Mouse (Mus musculus) hindbrain, embryonic 13.5 days (tissue): ENCODE measurements at regions not wholly inside any gene's neighbourhood (a gene's known extent, or its start where the extent isn't known, plus 50 kb on each side); places are given as distances from the start of the nearest gene placed in this dataset.
A peak's percentile ranks its signal among the peaks of the same experiment; 100 is the strongest.

ENCODE experiments used
- ATAC-seq: fragments of 200-750 bp; cut with Nextera tagmentation; 2 replicates; pipeline ENCODE4 v1.8.0; 2017; ENCODE audit warnings: moderate TSS enrichment; ENCODE audit not compliant: low FRiP score
- H3K27ac ChIP-seq: fragments of 300-500 bp; sonication (generic); 2 replicates; pipeline ENCODE4 v1.5.1; 2015; ENCODE audit warnings: inconsistent platforms, mild to moderate bottlenecking, moderate library complexity
- H3K27me3 ChIP-seq: fragments of 300-500 bp; sonication (generic); 2 replicates; pipeline ENCODE4 v1.6.1; 2015; ENCODE audit warnings: mild to moderate bottlenecking, inconsistent platforms
- H3K36me3 ChIP-seq: fragments of 300-500 bp; sonication (generic); 2 replicates; pipeline ENCODE4 v1.6.1; 2015; ENCODE audit warnings: mild to moderate bottlenecking, inconsistent platforms
- H3K4me1 ChIP-seq: fragments of 300-500 bp; sonication (generic); replicated peaks from 2 replicates; pipeline ENCODE4 v1.6.1; 2015; ENCODE audit warnings: inconsistent platforms
- H3K4me2 ChIP-seq: fragments of 300-500 bp; sonication (generic); 2 replicates; pipeline ENCODE4 v1.6.1; 2015; ENCODE audit warnings: inconsistent platforms, mild to moderate bottlenecking, moderate library complexity
- H3K4me3 ChIP-seq: fragments of 300-500 bp; sonication (generic); 2 replicates; pipeline ENCODE4 v1.5.1; 2015; ENCODE audit warnings: mild to moderate bottlenecking, inconsistent platforms
- H3K9ac ChIP-seq: fragments of 300-500 bp; sonication (generic); 2 replicates; pipeline ENCODE4 v1.6.1; 2015; ENCODE audit warnings: mild to moderate bottlenecking, inconsistent platforms
- H3K9me3 ChIP-seq: fragments of 300-500 bp; sonication (generic); 2 replicates; pipeline ENCODE4 v1.6.1; 2016; ENCODE audit warnings: inconsistent platforms
- WGBS: fragments of 180-500 bp; shearing (Covaris S2); methylation state at CpG from one replicate; pipeline ENCODE4 v1.1.7; 2015; 5-methylcytosine and 5-hydroxymethylcytosine counted together

GRCm38 (mm10) chr7:69493062-69493930 lies 744.3 kb upstream of the Arrdc4 start:
- WGBS: 36% methylated on average over 18 of the region's 18 CpGs
- no peak for ATAC-seq
- peak overlapping the region; percentile 22 for H3K4me3 ChIP-seq
- H3K4me1 ChIP-seq: peaks cover 8% of the 10 kb centered on the region; the same call in 1 of the 2 replicates
- H3K9ac ChIP-seq: peak overlapping the region; percentile 46; the same call in 1 of the 2 replicates
- no peaks in the 10 kb centered on the region for H3K36me3 ChIP-seq
- peak overlapping the region; percentile 40; the same call in 1 of the 2 replicates for H3K27ac ChIP-seq
- H3K4me2 ChIP-seq: peak overlapping the region; percentile 48
- peaks cover 14% of the 10 kb centered on the region; the same call in 1 of the 2 replicates for H3K27me3 ChIP-seq
- no peaks in the 10 kb centered on the region for H3K9me3 ChIP-seq

GRCm38 (mm10) chr7:69490566-69491466 lies 741.8 kb upstream of the Arrdc4 start:
- no peak overlapping the region for H3K9ac ChIP-seq
- H3K4me3 ChIP-seq: no peak overlapping the region
- H3K36me3 ChIP-seq: no peaks in the 10 kb centered on the region
- H3K4me2 ChIP-seq: peak overlapping the region; percentile 25; the same call in 1 of the 2 replicates
- ATAC-seq: peak; percentile 90
- peaks cover 8% of the 10 kb centered on the region; the same call in 1 of the 2 replicates for H3K4me1 ChIP-seq
- no peak overlapping the region for H3K27ac ChIP-seq
- H3K27me3 ChIP-seq: peaks cover 11% of the 10 kb centered on the region; the same call in 1 of the 2 replicates
- no peaks in the 10 kb centered on the region for H3K9me3 ChIP-seq
- WGBS: 36% methylated on average over 16 of the region's 16 CpGs

GRCm38 (mm10) chr7:69488630-69489029 lies 739.6 kb upstream of the Arrdc4 start:
- Histone ChIP-seq H3K4me2 (no peak overlapping the region), H3K36me3 (no peaks in the 10 kb centered on the region), H3K27me3 (peaks cover 11% of the 10 kb centered on the region; the same call in 1 of the 2 replicates), H3K9me3 (no peaks in the 10 kb centered on the region), H3K27ac (no peak overlapping the region), H3K4me1 (peaks cover 7% of the 10 kb centered on the region; the same call in 1 of the 2 replicates), H3K4me3 (no peak overlapping the region), H3K9ac (no peak overlapping the region)
- ATAC-seq: no peak
- WGBS: 65% methylated on average over 6 of the region's 6 CpGs

- no peaks in the 10 kb centered on the region for H3K4me1 ChIP-seq
- no peak overlapping the region for H3K4me3 ChIP-seq
- no peaks in the 10 kb centered on the region for H3K36me3 ChIP-seq
- peaks cover 13% of the 10 kb centered on the region; the same call in 1 of the 2 replicates for H3K27me3 ChIP-seq
- H3K4me2 ChIP-seq: no peak overlapping the region
- no peaks in the 10 kb centered on the region for H3K9me3 ChIP-seq
- WGBS: 71% methylated on average over 3 of the region's 3 CpGs
- H3K9ac ChIP-seq: no peak overlapping the region
- no peak for ATAC-seq
- H3K27ac ChIP-seq: no peak overlapping the region
Measured at GRCm38 (mm10) chr7:69487111-69487510, 738.1 kb upstream of the Arrdc4 start.

- Histone ChIP-seq H3K27me3 (0 out of 2 replicates have a peak, but pooled peaks cover 2% of the 10 kb centered on the region), H3K27ac (no peak overlapping the region), H3K9me3 (no peaks in the 10 kb centered on the region), H3K4me1 (no peaks in the 10 kb centered on the region), H3K4me2 (no peak overlapping the region), H3K4me3 (no peak overlapping the region), H3K36me3 (no peaks in the 10 kb centered on the region), H3K9ac (no peak overlapping the region)
- 86% methylated on average over 4 of the region's 4 CpGs for WGBS
- ATAC-seq: no peak
Measured at GRCm38 (mm10) chr7:69484552-69484951, 735.5 kb upstream of the Arrdc4 start.
